Mouse (Mus musculus) spleen, postnatal 14 days (tissue): ENCODE measurements at regions not wholly inside any gene's neighbourhood (a gene's known extent, or its start where the extent isn't known, plus 50 kb on each side); places are given as distances from the start of the nearest gene placed in this dataset.

Source experiments
- DNase-seq, 2 experiments: peaks; one replicate each; pipeline ENCODE4 v3.0.0; 2021 to 2022; ENCODE audit warnings: low spot score in 2 of 2

GRCm38 (mm10) chrY:86743391-86743790 is 373.2 kb upstream of the Gm21477 start:
- peak; percentile 1 to 7 for DNase-seq
